Mouse (Mus musculus) 3T3-L1 (cell line): ENCODE measurements at regions not wholly inside any gene's neighbourhood (a gene's known extent, or its start where the extent isn't known, plus 50 kb on each side); places are given as distances from the start of the nearest gene placed in this dataset.
A peak's percentile ranks its signal among the peaks of the same experiment; 100 is the strongest.

Experiments
- DNase-seq: peaks from one replicate; pipeline ENCODE4 v3.0.0-alpha.2; 2015; ENCODE audit warnings: low read depth, low spot score

GRCm38 (mm10) chr3:121104571-121105407 is 66.7 kb downstream of the Rwdd3 start:
- DNase-seq, result peak; percentile 87

- DNase-seq, result no peak
Observed at GRCm38 (mm10) chr3:121102871-121103270, 68.6 kb downstream of the Rwdd3 start.

GRCm38 (mm10) chr3:121102120-121102519 is 69.4 kb downstream of the Rwdd3 start:
- no peak for DNase-seq

GRCm38 (mm10) chr3:121100211-121100860 is 71.2 kb downstream of the Rwdd3 start:
- DNase-seq, result no peak

- DNase-seq, result peak; percentile 54
Observed at GRCm38 (mm10) chr3:121093509-121093908, 78.0 kb downstream of the Rwdd3 start.

GRCm38 (mm10) chr3:121088724-121089123 is 82.8 kb downstream of the Rwdd3 start:
- DNase-seq, result no peak

- no peak for DNase-seq
Observed at GRCm38 (mm10) chr3:121068676-121069075, 102.8 kb downstream of the Rwdd3 start.

GRCm38 (mm10) chr3:121035904-121036549 is 135.5 kb downstream of the Rwdd3 start:
- no peak for DNase-seq

- DNase-seq, result no peak
Observed at GRCm38 (mm10) chr3:121025546-121026157, 145.8 kb downstream of the Rwdd3 start.

- no peak for DNase-seq
Observed at GRCm38 (mm10) chr3:121024810-121025209, 146.7 kb downstream of the Rwdd3 start.

- DNase-seq, result no peak
Observed at GRCm38 (mm10) chr3:121021126-121021848, 150.2 kb downstream of the Rwdd3 start.

GRCm38 (mm10) chr3:121009223-121009622 is 162.3 kb downstream of the Rwdd3 start:
- DNase-seq, result no peak

GRCm38 (mm10) chr3:120983556-120984270 is 187.8 kb downstream of the Rwdd3 start:
- DNase-seq, result no peak

GRCm38 (mm10) chr3:120982795-120983555 is 188.5 kb downstream of the Rwdd3 start:
- DNase-seq, result no peak

- no peak for DNase-seq
Observed at GRCm38 (mm10) chr3:120982218-120982617, 189.3 kb downstream of the Rwdd3 start.

GRCm38 (mm10) chr3:120970746-120971466 is 200.6 kb downstream of the Rwdd3 start:
- DNase-seq, result no peak

- no peak for DNase-seq
Observed at GRCm38 (mm10) chr3:120946906-120947305, 224.6 kb downstream of the Rwdd3 start.

- no peak for DNase-seq
Observed at GRCm38 (mm10) chr3:120934401-120934800, 237.1 kb downstream of the Rwdd3 start.

- DNase-seq, result no peak
Observed at GRCm38 (mm10) chr3:120920351-120920750, 251.1 kb downstream of the Rwdd3 start.
